Mouse (Mus musculus) embryonic fibroblast, embryonic 13.5 days (primary cell): Measurements from ENCODE around the gene Dnali1.

Source experiments
- CTCF ChIP-seq: IDR thresholded peaks from 2 replicates; pipeline ENCODE4 v1.5.1; 2011; ENCODE audit warnings: mild to moderate bottlenecking, control low read depth, low read length, moderate library complexity, borderline replicate concordance; ENCODE audit not compliant: insufficient read depth
- POLR2A ChIP-seq: IDR thresholded peaks from 2 replicates; pipeline ENCODE4 v1.6.1; 2011; ENCODE audit warnings: low read depth, mild to moderate bottlenecking, control low read depth, low read length, moderate library complexity

GRCm38 (mm10) chr4:125065517-125066307 is at the start of gene Dnali1:
- TF ChIP-seq CTCF (no peak), POLR2A (peak; percentile 47; the same call in 1 of the 2 replicates)
